Mouse (Mus musculus) thymus, postnatal 36 days (tissue): ENCODE measurements around the gene Tiam1.
"Not testable (repeated sequence)": the region's sequence is repeated elsewhere in the genome, so short reads cannot be mapped to it uniquely, and the experiment has no call there.

Source experiments
- DNase-seq, 2 experiments: peaks; one replicate each; pipeline ENCODE4 v3.0.0; 2022; ENCODE audit warnings: mixed read lengths in 2 of 2

Gene Tiam1

GRCm38 (mm10) chr16:90103726-90104125 is 39.8 kb downstream of the Tiam1 start:
- no peak for DNase-seq

- no peak for DNase-seq
These were observed 41.0 kb downstream of the Tiam1 start for GRCm38 (mm10) chr16:90102596-90102995.

- DNase-seq, result no peak
These were observed 45.4 kb downstream of the Tiam1 start for GRCm38 (mm10) chr16:90098191-90098605.

- no peak for DNase-seq
These were observed 45.8 kb downstream of the Tiam1 start for GRCm38 (mm10) chr16:90097769-90098168.

GRCm38 (mm10) chr16:90096011-90096410 is 47.6 kb downstream of the Tiam1 start:
- DNase-seq, result no peak

GRCm38 (mm10) chr16:90093015-90093414 is 50.6 kb downstream of the Tiam1 start:
- DNase-seq, result no peak

- no peak for DNase-seq
These were observed 51.7 kb downstream of the Tiam1 start for GRCm38 (mm10) chr16:90091906-90092305.

- DNase-seq, result no peak
These were observed 52.4 kb downstream of the Tiam1 start for GRCm38 (mm10) chr16:90091112-90091720.

- peak; percentile 17 to 42 for DNase-seq
These were observed 53.2 kb downstream of the Tiam1 start for GRCm38 (mm10) chr16:90090368-90090767.

GRCm38 (mm10) chr16:90087256-90087655 is 56.3 kb downstream of the Tiam1 start:
- DNase-seq, result peak; percentile 27 to 57

- DNase-seq, result no peak
These were observed 57.5 kb downstream of the Tiam1 start for GRCm38 (mm10) chr16:90086111-90086510.

GRCm38 (mm10) chr16:90085580-90085979 is 58.0 kb downstream of the Tiam1 start:
- no peak for DNase-seq

GRCm38 (mm10) chr16:90081125-90081524 is 62.4 kb downstream of the Tiam1 start:
- no peak for DNase-seq

GRCm38 (mm10) chr16:90078806-90079381 is 64.7 kb downstream of the Tiam1 start:
- no peak for DNase-seq

GRCm38 (mm10) chr16:90073510-90073909 is 70.1 kb downstream of the Tiam1 start:
- DNase-seq, result no peak

GRCm38 (mm10) chr16:90072651-90073050 is 70.9 kb downstream of the Tiam1 start:
- peak in 1 of 2 experiments; percentile 24 for DNase-seq

- DNase-seq, result not testable (repeated sequence)
These were observed 72.4 kb downstream of the Tiam1 start for GRCm38 (mm10) chr16:90071125-90071524.

GRCm38 (mm10) chr16:90070104-90070503 is 73.5 kb downstream of the Tiam1 start:
- DNase-seq, result no peak

- no peak for DNase-seq
These were observed 74.4 kb downstream of the Tiam1 start for GRCm38 (mm10) chr16:90069197-90069596.

- DNase-seq, result no peak
These were observed 90.6 kb downstream of the Tiam1 start for GRCm38 (mm10) chr16:90052905-90053519.

- DNase-seq, result no peak
These were observed 91.2 kb downstream of the Tiam1 start for GRCm38 (mm10) chr16:90052409-90052808.

- DNase-seq, result no peak
These were observed 92.5 kb downstream of the Tiam1 start for GRCm38 (mm10) chr16:90051051-90051450.

GRCm38 (mm10) chr16:90047841-90048240 is 95.7 kb downstream of the Tiam1 start:
- no peak for DNase-seq

GRCm38 (mm10) chr16:90046494-90047158 is 96.9 kb downstream of the Tiam1 start:
- DNase-seq, result no peak
